Mouse (Mus musculus) pancreas, adult 10 weeks (tissue): ENCODE data around the gene Hk2. TPM values are rescaled to one million over a fixed set of nuclear protein-coding genes. Genes with fewer than 3 reads are reported as not detected.

Source experiments
- polyA plus RNA-seq: library from polyadenylated mRNA; stranded (reverse); fragments of 350-450 nt; fragmentation: Illumina TruSeq; extraction: RNeasy Lipid Tissue Mini Kit (QIAGEN cat#74804); gene quantifications from one replicate; pipeline ENCODE4 v1.2.3, GENCODE M21; 2015; ENCODE audit warnings: low read depth, low replicate concordance; ENCODE audit not compliant: insufficient read depth

Gene Hk2
- polyA plus RNA-seq: 4.0 TPM

GRCm38 (mm10) chr6:82774321-82774764, at the start of gene Hk2:
Gene Hk2, minus strand, starts transcription at chr6:82774454.

GRCm38 (mm10) chr6:82705221-82705620, 69.0 kb downstream of the Hk2 start, which contains the start of gene Pole4:
Gene Pole4, minus strand, starts transcription at chr6:82705365.

Other genes with a start within 250 kb of the Hk2 start
- 8.2 TPM for gene Pole4, start 69.1 kb downstream of the Hk2 start, polyA plus RNA-seq
- 0.26 TPM for gene Sema4f, start 165.3 kb upstream of the Hk2 start, polyA plus RNA-seq
- not detected for gene M1ap, start 172.4 kb upstream of the Hk2 start, polyA plus RNA-seq